ENCODE assay signal across 32 mouse cellular contexts in the genomic region with DNA sequence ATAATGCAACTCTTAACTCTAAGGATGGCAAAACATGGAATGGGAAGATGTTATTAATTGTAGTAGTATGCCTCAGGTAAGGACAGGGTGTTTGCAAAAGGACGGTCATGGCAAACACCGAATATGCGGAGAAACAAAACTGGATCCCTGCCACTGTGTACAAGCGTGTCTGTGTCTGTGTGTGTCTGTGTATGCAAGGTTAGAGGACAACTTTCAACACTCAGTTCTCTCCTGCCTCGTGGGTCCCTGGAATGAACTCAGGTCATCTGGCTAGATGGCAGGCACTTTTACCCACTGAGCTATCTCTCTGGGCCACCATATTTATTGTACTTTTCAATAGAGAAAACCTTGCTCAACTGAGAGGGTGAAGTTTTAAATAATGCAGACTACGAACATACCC. TPM values are rescaled to one million over a fixed set of nuclear protein-coding genes. Genes with fewer than 3 reads are reported as not detected.
"Had no signal": no experiment of that assay in that cellular context is flagged by ENCODE, and none has a peak within 500 bp of the region (broad histone marks: within the 10 kb centered on the region; RNA-seq: fewer than 3 reads in every experiment).

No protein-coding gene starts in this region.

- H3K4me2 ChIP-seq: limb, embryonic 12.5 days; limb, embryonic 13.5 days; limb, embryonic 15.5 days; liver, embryonic 13.5 days; liver, embryonic 15.5 days; lung, embryonic 14.5 days; lung, embryonic 15.5 days; midbrain, embryonic 11.5 days; midbrain, embryonic 12.5 days; midbrain, embryonic 13.5 days; midbrain, embryonic 15.5 days; neural tube, embryonic 12.5 days; neural tube, embryonic 13.5 days had no signal

- H3K27me3 ChIP-seq: limb, embryonic 12.5 days; limb, embryonic 13.5 days; limb, embryonic 15.5 days; liver, embryonic 13.5 days; liver, embryonic 15.5 days; lung, embryonic 15.5 days; megakaryocyte, embryonic 14.5 days; midbrain, embryonic 12.5 days; midbrain, embryonic 13.5 days; midbrain, embryonic 15.5 days; neural tube, embryonic 12.5 days; neural tube, embryonic 13.5 days had no signal

- H3K4me3 ChIP-seq: left cerebral cortex, adult 2 months; limb, embryonic 10.5 days; limb, embryonic 12.5 days; limb, embryonic 13.5 days; limb, embryonic 15.5 days; liver, embryonic 13.5 days; liver, embryonic 15.5 days; lung, embryonic 15.5 days; megakaryocyte, embryonic 14.5 days; midbrain, embryonic 10.5 days; midbrain, embryonic 12.5 days; midbrain, embryonic 13.5 days; midbrain, embryonic 15.5 days; myocyte; neural tube, embryonic 12.5 days; neural tube, embryonic 13.5 days had no signal

- H3K4me1 ChIP-seq: limb, embryonic 10.5 days; limb, embryonic 12.5 days; limb, embryonic 13.5 days; limb, embryonic 15.5 days; lung, embryonic 15.5 days; midbrain, embryonic 10.5 days; midbrain, embryonic 12.5 days; midbrain, embryonic 13.5 days; midbrain, embryonic 15.5 days; neural tube, embryonic 12.5 days; neural tube, embryonic 13.5 days had no signal

- H3K27ac ChIP-seq: left cerebral cortex, adult 2 months; limb, embryonic 10.5 days; limb, embryonic 12.5 days; limb, embryonic 13.5 days; limb, embryonic 15.5 days; liver, embryonic 13.5 days; liver, embryonic 14.5 days; liver, embryonic 15.5 days; lung, embryonic 15.5 days; macrophage; midbrain, embryonic 10.5 days; midbrain, embryonic 12.5 days; midbrain, embryonic 13.5 days; midbrain, embryonic 15.5 days; neural tube, embryonic 12.5 days; neural tube, embryonic 13.5 days had no signal

- H3K9me3 ChIP-seq: limb, embryonic 10.5 days; limb, embryonic 12.5 days; limb, embryonic 13.5 days; limb, embryonic 15.5 days; liver, embryonic 13.5 days; liver, embryonic 15.5 days; lung, embryonic 15.5 days; megakaryocyte, embryonic 14.5 days; midbrain, embryonic 10.5 days; midbrain, embryonic 12.5 days; midbrain, embryonic 13.5 days; midbrain, embryonic 15.5 days; neural tube, embryonic 12.5 days; neural tube, embryonic 13.5 days had no signal

- DNase-seq: left cerebral cortex, postnatal 4 days; liver, embryonic 13.5 days; lung, adult 18-20 months; lung, adult 2 months; lung, embryonic 14.5 days; lung, postnatal 10 days; lung, postnatal 14 days; lung, postnatal 36 days; lung, postnatal 4 days; midbrain, embryonic 14.5 days had no signal

- ATAC-seq: lung, postnatal 0 days; midbrain, embryonic 13.5 days; midbrain, embryonic 15.5 days; midbrain, embryonic 16.5 days had no signal

- H3K9ac ChIP-seq: limb, embryonic 12.5 days; limb, embryonic 13.5 days; limb, embryonic 15.5 days; liver, embryonic 13.5 days; liver, embryonic 14.5 days; liver, embryonic 15.5 days; lung, embryonic 14.5 days; lung, embryonic 15.5 days; midbrain, embryonic 12.5 days; midbrain, embryonic 13.5 days; midbrain, embryonic 15.5 days; neural tube, embryonic 12.5 days; neural tube, embryonic 13.5 days had no signal

RNA-seq across cellular contexts. Expression of a gene that starts 40.3 kb away (rescaled TPM):
- total RNA-seq: megakaryocyte-erythroid progenitor cell, adult 5-6 weeks; monocyte, adult 5-6 weeks had no signal
- polyA plus RNA-seq: macrophage had no signal
